Mouse (Mus musculus) heart, postnatal 0 days (tissue): ENCODE data around the gene Pacsin2.

ENCODE experiments used
- CTCF ChIP-seq: IDR thresholded peaks from 2 replicates; pipeline ENCODE4 v1.5.1; 2016; ENCODE audit warnings: antibody characterized with exemption, control low read depth, low read depth
- EP300 ChIP-seq: IDR thresholded peaks from 2 replicates; pipeline ENCODE4 v1.6.1; 2016; ENCODE audit warnings: antibody characterized with exemption, low read depth

DNA sequence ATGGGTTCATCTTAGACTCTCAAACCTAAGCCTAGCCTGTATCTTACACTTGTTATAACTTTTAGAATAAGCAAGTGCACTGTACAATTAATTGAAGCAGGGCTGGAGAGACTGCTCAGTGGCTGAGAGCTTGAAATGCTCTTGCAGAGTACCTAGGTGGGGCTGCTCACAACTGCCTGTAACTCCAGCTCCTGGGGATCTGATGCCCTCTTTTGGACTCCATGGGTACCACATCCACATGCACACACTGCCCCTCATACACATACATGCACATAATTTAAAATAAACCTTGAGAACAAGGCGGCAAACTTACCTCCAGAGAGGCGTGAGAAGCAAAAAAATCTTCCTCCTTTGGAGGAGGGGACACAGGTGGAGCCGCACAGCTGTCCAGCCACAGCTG is 132.0 kb downstream of the Pacsin2 start:
- peak; percentile 42 for TF ChIP-seq CTCF
- no peak for TF ChIP-seq EP300
